Mouse (Mus musculus) ES-Bruce4 (cell line): ENCODE data around the gene Btbd17.

Source experiments
- CTCF ChIP-seq: IDR thresholded peaks from one replicate; pipeline ENCODE4 v1.8.1; 2011; ENCODE audit warnings: low read depth, low read length
- EP300 ChIP-seq: IDR thresholded peaks from 2 replicates; pipeline ENCODE4 v1.6.1; 2011; ENCODE audit warnings: low read depth, low read length; ENCODE audit not compliant: insufficient read depth
- POLR2A ChIP-seq: IDR thresholded peaks from one replicate; pipeline ENCODE4 v1.8.1; 2011; ENCODE audit warnings: low read length; ENCODE audit not compliant: insufficient read depth

DNA sequence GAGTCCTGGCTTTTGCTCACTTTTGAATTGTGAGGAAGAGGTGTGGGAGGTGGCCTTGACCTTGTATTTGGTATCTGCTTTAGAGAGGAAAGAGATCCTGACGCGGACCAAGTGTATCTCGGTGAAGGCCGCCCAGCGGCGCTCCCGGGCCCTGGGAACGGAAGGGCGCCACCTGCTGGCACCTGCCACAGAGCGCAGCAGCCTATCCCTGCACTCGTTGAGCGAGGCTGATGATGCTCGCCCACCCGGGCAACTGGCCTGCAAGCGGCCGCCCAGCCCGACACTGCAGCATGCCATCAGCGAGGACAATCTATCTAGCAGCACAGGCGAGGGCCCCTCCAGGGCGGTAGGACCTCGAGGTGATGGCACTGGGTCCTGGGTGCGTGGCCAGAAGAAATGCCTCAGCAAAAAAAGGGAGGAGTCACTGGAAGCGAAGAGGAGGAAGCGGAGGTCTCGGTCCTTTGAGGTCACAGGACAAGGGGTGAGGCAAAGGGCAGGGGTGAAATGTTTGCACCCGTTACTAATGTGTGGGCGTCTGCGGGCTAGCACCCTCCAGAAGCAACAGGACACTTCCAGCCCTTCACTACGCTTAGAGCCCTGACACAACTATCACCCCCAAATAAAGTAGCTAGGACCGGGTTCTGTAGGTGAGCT, 6.6 kb downstream of the Btbd17 start:
- no peak for TF ChIP-seq POLR2A
- peak; percentile 96 for TF ChIP-seq CTCF
- 0 out of 2 replicates have a peak, but pooled peaks have one; percentile 11 for TF ChIP-seq EP300
